Mouse (Mus musculus) frontal cortex, postnatal 36 days (tissue): Measurements from ENCODE around the gene Epb41.

Experiments
- DNase-seq, 2 experiments: peaks; one replicate each; pipeline ENCODE4 v3.0.0; 2022; ENCODE audit warnings: low spot score in 2 of 2

The Epb41 gene

DNA sequence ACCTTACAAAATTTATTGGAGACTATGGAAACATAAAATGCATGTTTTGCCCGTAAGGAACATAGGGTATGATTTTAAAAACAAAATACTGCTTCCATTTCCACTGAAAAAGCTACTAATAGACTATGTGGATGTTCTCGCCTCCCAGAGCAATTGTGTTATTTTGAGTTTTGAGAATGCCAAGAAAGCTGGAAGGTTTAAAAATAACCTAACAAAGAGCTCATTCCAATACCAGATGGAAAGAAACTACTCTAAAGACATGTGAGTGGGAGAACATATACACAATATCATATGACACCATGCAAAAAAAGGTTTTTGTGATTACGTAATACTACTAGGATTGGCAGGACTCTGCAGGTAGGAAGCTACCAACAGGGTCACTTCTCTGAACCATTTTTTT lies 31.4 kb downstream of the Epb41 start:
- peak in 1 of 2 experiments; percentile 6 for DNase-seq

DNA sequence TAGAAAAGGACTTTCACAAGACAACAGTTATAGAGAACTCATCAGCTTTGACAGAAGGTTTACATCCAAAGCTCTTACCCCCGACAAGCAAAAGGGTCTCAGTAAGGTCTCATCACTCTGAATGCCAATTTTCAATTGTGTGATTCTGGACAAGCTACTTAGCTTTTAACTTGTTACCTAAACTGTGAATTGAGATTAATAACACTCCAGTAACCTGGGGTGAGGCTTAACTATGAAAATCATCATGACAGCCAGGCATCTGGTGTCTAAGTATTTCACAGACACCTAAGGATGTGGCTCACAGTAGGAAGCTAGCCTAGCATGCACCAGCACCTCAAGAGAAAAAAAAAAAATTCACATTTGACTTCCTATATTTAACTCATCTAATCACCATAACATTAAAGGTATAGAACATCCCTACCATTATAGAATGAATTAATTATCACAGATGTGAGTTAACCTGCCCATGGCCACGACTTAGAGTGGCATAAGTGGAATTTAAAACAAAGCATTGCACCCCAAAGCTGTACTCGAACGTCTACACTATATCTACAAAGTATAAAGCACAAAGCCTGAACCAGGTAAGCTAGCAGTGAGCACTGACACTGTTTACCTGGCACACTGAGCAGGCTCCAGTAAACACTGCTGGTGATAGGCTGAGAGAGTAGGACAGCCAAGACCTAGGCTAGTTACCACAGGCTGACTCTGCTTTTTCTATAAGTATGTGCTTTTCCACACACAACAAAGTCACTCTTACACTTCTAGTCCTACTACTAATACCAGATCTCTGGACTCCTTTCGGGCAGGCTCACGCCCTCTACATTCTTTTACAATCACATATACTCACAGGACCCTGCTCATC lies 33.4 kb downstream of the Epb41 start:
- no peak for DNase-seq

- no peak for DNase-seq
These were observed 35.0 kb downstream of the Epb41 start for GRCm38 (mm10) chr4:132039975-132040645.

GRCm38 (mm10) chr4:132039521-132039920 lies 35.6 kb downstream of the Epb41 start:
- DNase-seq: no peak

- DNase-seq: no peak
These were observed 36.3 kb downstream of the Epb41 start for GRCm38 (mm10) chr4:132038809-132039208.

- no peak for DNase-seq
These were observed 37.1 kb downstream of the Epb41 start for GRCm38 (mm10) chr4:132037991-132038390.

- no peak for DNase-seq
These were observed 38.0 kb downstream of the Epb41 start for GRCm38 (mm10) chr4:132037137-132037536.

DNA sequence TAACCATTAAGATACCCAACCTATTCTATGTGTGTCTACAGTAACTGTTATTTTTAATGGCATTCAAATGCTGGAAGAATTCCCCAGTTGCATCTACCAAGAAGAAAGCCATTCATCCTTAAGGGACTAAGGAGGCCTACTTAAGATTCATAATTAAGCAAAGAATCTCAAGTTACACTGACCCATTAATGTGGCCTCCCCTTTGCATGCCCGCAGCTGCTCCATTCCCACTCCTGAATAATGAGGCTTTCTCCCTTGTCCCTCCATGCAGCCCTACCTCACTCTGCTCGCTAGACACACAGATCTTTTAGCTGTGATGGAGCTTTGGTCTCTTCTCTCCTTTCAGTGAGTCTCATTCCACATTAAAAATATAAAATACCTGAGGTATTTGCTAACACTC lies 40.9 kb downstream of the Epb41 start:
- DNase-seq: no peak

- no peak for DNase-seq
These were observed 41.9 kb downstream of the Epb41 start for GRCm38 (mm10) chr4:132033183-132033582.

DNA sequence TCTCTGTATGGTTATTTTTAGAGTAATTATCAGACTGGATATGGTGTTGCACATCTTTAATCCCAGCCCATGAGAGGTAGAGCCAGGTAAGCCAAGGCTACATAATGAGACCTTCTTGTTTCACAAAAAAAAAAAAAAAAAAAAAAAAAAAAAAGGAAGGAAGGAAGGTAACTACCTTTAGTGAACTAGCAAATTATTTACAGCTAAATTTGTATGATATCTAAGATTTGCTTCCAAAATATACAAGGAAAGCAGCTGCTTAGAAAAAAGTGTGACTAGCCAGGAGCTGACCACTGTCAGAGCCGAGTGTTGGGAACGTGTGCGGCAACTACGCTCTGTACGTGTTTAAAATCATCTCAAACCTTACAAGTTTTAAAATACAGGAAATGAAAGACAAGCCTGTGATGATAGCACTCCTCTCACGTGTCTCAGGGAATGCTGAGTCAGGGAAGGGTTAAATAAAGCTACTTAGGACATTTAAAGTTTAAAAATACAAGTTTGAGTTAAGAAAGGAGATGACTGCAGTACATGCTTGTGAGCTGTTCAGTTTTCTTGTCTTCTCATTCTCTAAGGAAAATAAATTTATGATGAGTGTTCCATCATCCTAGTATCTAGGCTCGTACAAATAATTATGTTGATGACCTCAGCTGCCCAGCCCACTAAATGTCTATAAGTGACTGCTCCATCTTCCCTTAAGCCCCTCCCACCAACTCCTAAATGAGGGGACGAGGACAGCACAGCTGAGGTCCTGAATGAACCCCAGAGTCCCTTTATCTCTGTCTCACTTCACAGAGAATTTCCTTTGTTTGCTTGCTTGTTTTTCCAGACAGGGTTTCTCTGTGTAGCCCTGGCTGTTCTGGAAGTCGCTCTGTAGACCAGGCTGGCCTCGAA lies 45.0 kb downstream of the Epb41 start:
- DNase-seq: no peak

DNA sequence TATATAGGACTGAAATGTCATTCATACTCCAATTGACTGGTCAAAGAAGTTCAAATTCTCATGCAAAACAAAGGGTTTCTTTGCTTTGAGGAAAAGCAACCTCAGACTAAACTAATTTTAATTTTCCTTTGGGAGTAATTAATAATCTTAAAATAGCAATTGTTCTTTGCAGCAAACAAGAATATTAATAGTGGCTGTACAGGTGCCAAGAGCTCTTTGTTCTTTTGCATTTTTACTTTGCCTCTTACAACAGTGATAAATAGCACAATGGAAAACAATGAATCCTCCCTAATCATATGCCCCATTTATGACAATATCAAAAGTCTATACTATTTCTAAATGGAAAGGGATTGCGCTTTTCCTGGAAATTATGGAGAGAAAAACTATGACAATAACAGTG lies 47.3 kb downstream of the Epb41 start:
- no peak for DNase-seq

- DNase-seq: no peak
These were observed 48.0 kb downstream of the Epb41 start for GRCm38 (mm10) chr4:132027167-132027566.

- DNase-seq: no peak
These were observed 49.2 kb downstream of the Epb41 start for GRCm38 (mm10) chr4:132025738-132026527.

GRCm38 (mm10) chr4:132025264-132025663 lies 49.9 kb downstream of the Epb41 start:
- DNase-seq: no peak

DNA sequence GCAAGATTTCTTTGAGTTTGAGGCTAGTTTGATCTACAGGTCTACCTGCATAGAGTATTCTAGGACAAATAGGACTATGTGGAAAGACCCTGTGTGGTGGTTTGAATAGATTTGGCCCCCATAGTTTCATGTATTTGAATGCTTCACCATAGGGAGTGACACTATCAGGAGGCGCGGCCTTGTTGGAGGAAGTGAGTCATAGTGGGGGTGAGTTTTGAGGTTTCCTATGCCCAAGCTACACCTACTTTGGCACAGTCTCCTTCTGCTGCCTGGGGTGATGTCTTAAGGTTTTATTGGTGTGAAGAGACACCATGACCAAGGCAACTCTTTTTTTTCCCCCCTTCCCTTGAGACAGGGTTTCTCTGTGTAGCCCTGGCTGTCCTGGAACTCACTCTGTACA lies 51.3 kb downstream of the Epb41 start:
- no peak for DNase-seq

- no peak for DNase-seq
These were observed 52.5 kb downstream of the Epb41 start for GRCm38 (mm10) chr4:132022639-132023038.

DNA sequence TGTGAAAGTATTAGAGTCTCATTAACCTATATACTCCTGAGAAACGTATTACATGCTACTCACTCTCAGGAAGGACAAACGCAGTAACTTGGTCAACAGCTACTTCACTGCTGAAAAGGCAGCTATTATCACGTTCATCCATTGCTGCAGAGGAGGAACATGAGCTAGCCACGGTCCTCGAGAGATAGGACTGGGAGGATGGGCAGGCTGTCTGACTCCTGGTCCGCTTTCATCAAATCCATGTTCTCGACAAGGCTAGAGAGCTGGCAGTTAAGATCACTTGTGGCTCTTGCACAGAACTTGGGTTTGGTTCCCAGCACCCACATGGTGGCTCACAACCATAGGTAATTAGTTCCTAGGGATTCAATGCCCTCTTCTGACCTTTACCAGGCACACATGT lies 53.2 kb downstream of the Epb41 start:
- no peak for DNase-seq

DNA sequence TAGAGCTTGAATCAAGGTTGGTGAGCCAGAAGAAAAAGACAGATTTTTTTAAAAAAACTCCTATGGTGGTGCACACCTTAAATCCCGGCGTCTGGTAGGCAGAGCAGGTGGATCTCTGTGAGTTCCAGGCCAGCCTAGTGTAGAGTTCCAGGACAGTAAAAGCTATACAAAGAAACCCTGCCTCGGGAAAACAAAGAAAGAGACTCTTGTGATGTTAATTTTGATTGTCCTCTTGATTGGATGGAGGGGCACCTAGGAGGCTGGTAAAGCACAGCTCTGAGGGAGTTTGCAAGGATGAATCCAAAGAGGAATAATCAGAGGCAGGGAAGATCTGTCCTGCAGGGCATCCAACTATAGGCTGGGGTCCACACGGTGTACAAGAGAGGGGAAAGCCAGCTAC lies 56.6 kb downstream of the Epb41 start:
- no peak for DNase-seq

GRCm38 (mm10) chr4:132015374-132015773 lies 59.7 kb downstream of the Epb41 start:
- no peak for DNase-seq

DNA sequence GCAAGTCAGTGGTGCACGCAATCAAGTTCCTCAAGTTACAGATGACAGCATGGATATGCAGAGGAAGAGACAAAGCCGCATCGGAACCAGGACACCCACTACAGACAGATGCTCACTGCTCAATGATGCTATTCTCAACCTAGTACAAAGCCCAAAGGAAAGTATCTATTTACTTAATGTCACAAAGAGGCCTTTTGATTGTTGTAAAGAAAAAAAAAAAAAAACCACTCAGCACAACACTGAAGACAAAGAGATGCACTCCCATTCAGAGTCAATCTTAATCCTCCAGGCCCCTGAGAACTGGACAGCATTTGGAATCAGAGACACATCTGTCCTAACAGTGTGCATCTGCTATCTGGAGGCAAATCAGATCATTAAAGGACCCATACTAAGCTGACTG lies 63.5 kb downstream of the Epb41 start:
- no peak for DNase-seq

DNA sequence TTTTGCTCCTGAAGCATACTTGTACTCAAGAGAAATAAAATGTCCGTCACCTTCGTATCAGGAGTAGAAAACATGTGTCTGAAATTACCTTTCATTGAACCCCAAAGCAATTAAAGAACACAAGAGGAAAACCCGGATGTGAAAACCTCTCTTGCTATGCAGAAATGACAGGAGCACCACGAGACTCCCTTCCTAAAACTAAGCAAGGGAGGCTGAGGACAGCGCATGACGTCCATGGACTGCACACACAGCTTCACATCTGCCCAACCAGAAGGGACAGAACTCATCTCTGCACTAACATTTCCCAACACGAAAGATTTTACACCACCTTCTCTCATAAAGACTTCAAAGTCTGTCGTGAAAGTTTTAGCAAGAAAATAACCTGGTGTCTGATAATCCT lies 64.7 kb downstream of the Epb41 start:
- no peak for DNase-seq
